In genomic region chr17:50864781-50865180, GRCm38 (mm10) we compare ENCODE assay signal across 33 mouse cellular contexts.
DNase-seq lines count a peak whose midpoint lies in the region; ATAC-seq and TF ChIP-seq lines count a peak whose summit lies in the region.
"Had no signal": no experiment of that assay in that cellular context is flagged by ENCODE, and none has a peak within 500 bp of the region (broad histone marks: within the 10 kb centered on the region; RNA-seq: fewer than 3 reads in every experiment).

No protein-coding gene starts in this region.

- no peak overlapping the region for H3K4me3 ChIP-seq in midbrain, embryonic 11.5 days (ENCODE audit: low read depth, low read length)
- H3K4me3 ChIP-seq in midbrain, embryonic 16.5 days (ENCODE audit: low read depth, low read length), result no peak overlapping the region
- no peak overlapping the region for H3K4me3 ChIP-seq in G1E (ENCODE audit: low read depth, low read length)
- H3K4me3 ChIP-seq: embryonic facial prominence, embryonic 10.5 days; embryonic facial prominence, embryonic 13.5 days; erythroblast, embryonic 14.5 days; forebrain, embryonic 10.5 days; forebrain, embryonic 13.5 days; heart, embryonic 12.5 days; heart, embryonic 15.5 days had no signal

- WGBS in midbrain, embryonic 11.5 days, result 71% methylated on average over 1 of the region's 1 CpGs
- 95% methylated on average over 1 of the region's 1 CpGs for WGBS in midbrain, embryonic 16.5 days

- H3K27ac ChIP-seq in midbrain, embryonic 11.5 days (ENCODE audit: low read depth, low read length), result no peak overlapping the region
- H3K27ac ChIP-seq in midbrain, embryonic 16.5 days (ENCODE audit: low read length), result no peak overlapping the region
- H3K27ac ChIP-seq: embryonic facial prominence, embryonic 10.5 days; embryonic facial prominence, embryonic 13.5 days; forebrain, embryonic 10.5 days; forebrain, embryonic 13.5 days; heart, embryonic 15.5 days; hindbrain, embryonic 14.5 days; hindbrain, postnatal 0 days had no signal

- no peak for ATAC-seq in midbrain, embryonic 11.5 days (ENCODE audit: low FRiP score)
- ATAC-seq in midbrain, embryonic 16.5 days, result no peak
- 0 out of 2 replicates have a peak, but pooled peaks have one; percentile 15 for ATAC-seq in G1E (ENCODE audit: extremely low read depth, insufficient number of reproducible peaks, low FRiP score, poor library complexity, severe bottlenecking)
- ATAC-seq in granulocyte monocyte progenitor cell, adult 5-6 weeks (replicated peaks; ENCODE audit: poor library complexity, severe bottlenecking), result peak; percentile 88
- ATAC-seq: forebrain, embryonic 13.5 days; forebrain, embryonic 16.5 days; hindbrain, postnatal 0 days; inflammation-experienced regulatory T-cells, adult 6 months; intestine, postnatal 0 days; Patski had no signal

- no peaks in the 10 kb centered on the region for H3K9me3 ChIP-seq in midbrain, embryonic 11.5 days (ENCODE audit: control insufficient read depth, low read length)
- no peaks in the 10 kb centered on the region for H3K9me3 ChIP-seq in midbrain, embryonic 16.5 days (replicated peaks; ENCODE audit: control insufficient read depth, low read length, poor library complexity, severe bottlenecking)
- H3K9me3 ChIP-seq in G1E (replicated peaks), result no peaks in the 10 kb centered on the region
- H3K9me3 ChIP-seq: embryonic facial prominence, embryonic 10.5 days; embryonic facial prominence, embryonic 13.5 days; forebrain, embryonic 10.5 days; forebrain, embryonic 13.5 days; heart, embryonic 12.5 days; heart, embryonic 15.5 days had no signal

- no peaks in the 10 kb centered on the region for H3K27me3 ChIP-seq in midbrain, embryonic 11.5 days (ENCODE audit: control insufficient read depth, insufficient read depth, low read length)
- no peaks in the 10 kb centered on the region for H3K27me3 ChIP-seq in midbrain, embryonic 16.5 days (ENCODE audit: control insufficient read depth, insufficient read depth, low read depth, low read length)
- no peaks in the 10 kb centered on the region for H3K27me3 ChIP-seq in G1E (ENCODE audit: insufficient read depth, low read length)
- H3K27me3 ChIP-seq: CH12.LX; embryonic facial prominence, embryonic 13.5 days; forebrain, embryonic 13.5 days; heart, embryonic 12.5 days; heart, embryonic 15.5 days; Patski had no signal

- peak; percentile 8 for DNase-seq in midbrain, embryonic 11.5 days (ENCODE audit: low spot score, missing footprints)
- no peak for DNase-seq in G1E (ENCODE audit: low spot score)
- DNase-seq in cerebellum, adult 11-12 months, result no peak
- DNase-seq in embryo, embryonic 10 days (ENCODE audit: low spot score), result no peak
- no peak for DNase-seq in thymus, postnatal 25 days
- DNase-seq: adrenal gland, postnatal 10 days; adrenal gland, postnatal 36 days; B cell, adult 2 months; cerebellum, adult 2 months; cerebellum, adult 9-11 months; cerebellum, postnatal 25 days; embryo, embryonic 11 days; gastrocnemius, postnatal 10 days; gastrocnemius, postnatal 36 days; heart, adult 18-20 months; heart, postnatal 10 days; heart, postnatal 4 days had no signal

- H3K36me3 ChIP-seq in midbrain, embryonic 11.5 days (ENCODE audit: control insufficient read depth, insufficient read depth, low read length), result no peaks in the 10 kb centered on the region
- no peaks in the 10 kb centered on the region for H3K36me3 ChIP-seq in midbrain, embryonic 16.5 days (ENCODE audit: control insufficient read depth, insufficient read depth, low read length)
- H3K36me3 ChIP-seq in G1E (replicated peaks), result peaks cover 22% of the 10 kb centered on the region
- H3K36me3 ChIP-seq: embryonic facial prominence, embryonic 13.5 days; forebrain, embryonic 10.5 days; heart, embryonic 12.5 days; heart, embryonic 15.5 days had no signal

- H3K9ac ChIP-seq in midbrain, embryonic 11.5 days (ENCODE audit: low read length), result no peak overlapping the region
- H3K9ac ChIP-seq in midbrain, embryonic 16.5 days (ENCODE audit: low read depth, low read length), result no peak overlapping the region
- H3K9ac ChIP-seq: embryonic facial prominence, embryonic 13.5 days; forebrain, embryonic 13.5 days; heart, embryonic 12.5 days; heart, embryonic 15.5 days; hindbrain, embryonic 14.5 days had no signal

- no peak for TF ChIP-seq CTCF in G1E (IDR thresholded peaks at IDR 0.05; ENCODE audit: low read depth, low read length)

- no peaks in the 10 kb centered on the region for H3K4me1 ChIP-seq in midbrain, embryonic 11.5 days (ENCODE audit: control insufficient read depth, insufficient read depth, low read length)
- H3K4me1 ChIP-seq in midbrain, embryonic 16.5 days (ENCODE audit: control insufficient read depth, insufficient read depth, low read length), result no peaks in the 10 kb centered on the region
- no peaks in the 10 kb centered on the region for H3K4me1 ChIP-seq in G1E (ENCODE audit: insufficient read depth, low read depth, low read length)
- H3K4me1 ChIP-seq: embryonic facial prominence, embryonic 10.5 days; embryonic facial prominence, embryonic 13.5 days; forebrain, embryonic 10.5 days; forebrain, embryonic 13.5 days; heart, embryonic 12.5 days; heart, embryonic 15.5 days had no signal

- no peak overlapping the region for H3K4me2 ChIP-seq in midbrain, embryonic 11.5 days
- H3K4me2 ChIP-seq in midbrain, embryonic 16.5 days (ENCODE audit: low read length), result no peak overlapping the region
- H3K4me2 ChIP-seq: embryonic facial prominence, embryonic 13.5 days; forebrain, embryonic 13.5 days; heart, embryonic 12.5 days; heart, embryonic 15.5 days; hindbrain, embryonic 14.5 days had no signal

Comparison
In these comparisons a context has a peak if more than half of its experiments do, and no peak if none do; other contexts are left out.
1. ATAC-seq: peak in G1E (single experiment) and granulocyte monocyte progenitor cell, adult 5-6 weeks (single experiment); none in midbrain, embryonic 11.5 days (single experiment) and midbrain, embryonic 16.5 days (single experiment).